Mouse (Mus musculus) urinary bladder, postnatal 10 days (tissue): ENCODE data around the gene Ptpn11.
A peak's percentile ranks its signal among the peaks of the same experiment; 100 is the strongest.
"Not testable (repeated sequence)": the region's sequence is repeated elsewhere in the genome, so short reads cannot be mapped to it uniquely, and the experiment has no call there.

Experiments used
- DNase-seq: peaks from one replicate; pipeline ENCODE4 v3.0.0; 2022; ENCODE audit warnings: low spot score

Gene Ptpn11

DNA sequence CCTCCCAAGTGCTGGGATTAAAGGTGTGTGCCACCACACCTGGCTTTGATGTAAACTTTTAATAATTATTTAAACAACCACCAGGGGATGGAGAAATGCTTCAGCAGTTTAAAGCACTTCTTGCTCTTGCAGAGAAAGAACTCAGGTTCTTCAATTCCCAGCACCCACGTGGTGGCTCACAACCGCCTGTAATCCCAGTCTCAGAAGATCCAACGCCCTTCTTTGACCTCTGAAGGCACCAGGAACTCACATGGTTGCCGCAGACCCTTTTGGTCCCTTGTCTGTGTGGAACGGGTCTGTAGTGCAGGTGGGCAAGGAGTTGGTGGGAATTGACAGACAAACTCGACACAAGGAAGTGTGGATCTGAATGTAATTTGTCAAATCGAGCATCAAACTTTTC is 23.5 kb upstream of the Ptpn11 start:
- no peak for DNase-seq

DNA sequence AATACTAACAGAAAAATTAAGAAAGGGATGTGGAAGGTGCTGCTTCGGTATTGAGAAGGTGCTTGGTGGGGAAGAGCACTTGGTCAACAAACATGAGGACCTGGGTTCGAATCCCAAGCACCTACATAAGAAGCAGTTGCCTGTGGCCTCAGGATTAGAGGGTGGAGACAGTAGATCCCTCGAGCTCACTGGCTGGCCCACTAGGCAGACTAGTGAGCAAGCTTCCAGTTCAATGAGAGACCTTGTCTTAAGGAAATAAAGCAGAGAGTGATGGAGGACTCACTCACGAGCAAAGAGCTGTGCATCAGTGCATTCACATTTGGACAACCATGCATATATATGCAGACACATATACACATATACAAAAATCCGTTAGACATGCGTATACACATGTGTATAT is 20.9 kb upstream of the Ptpn11 start:
- no peak for DNase-seq

DNA sequence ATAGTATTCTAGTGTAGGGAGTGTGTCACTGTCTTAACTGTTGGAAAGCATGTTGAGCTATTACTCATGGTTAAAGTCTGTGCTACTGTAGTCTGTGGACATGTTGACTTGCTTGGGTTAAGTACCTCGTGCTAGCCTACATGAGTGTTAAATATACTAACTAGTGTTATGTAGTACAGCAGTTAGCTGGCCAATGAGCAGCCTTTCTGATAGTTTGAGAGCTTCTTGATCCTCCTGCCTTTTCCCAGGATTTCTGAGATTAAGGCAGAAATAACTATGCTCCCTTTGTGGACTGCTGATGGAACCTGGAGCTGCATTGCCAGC is 19.4 kb upstream of the Ptpn11 start:
- no peak for DNase-seq

DNA sequence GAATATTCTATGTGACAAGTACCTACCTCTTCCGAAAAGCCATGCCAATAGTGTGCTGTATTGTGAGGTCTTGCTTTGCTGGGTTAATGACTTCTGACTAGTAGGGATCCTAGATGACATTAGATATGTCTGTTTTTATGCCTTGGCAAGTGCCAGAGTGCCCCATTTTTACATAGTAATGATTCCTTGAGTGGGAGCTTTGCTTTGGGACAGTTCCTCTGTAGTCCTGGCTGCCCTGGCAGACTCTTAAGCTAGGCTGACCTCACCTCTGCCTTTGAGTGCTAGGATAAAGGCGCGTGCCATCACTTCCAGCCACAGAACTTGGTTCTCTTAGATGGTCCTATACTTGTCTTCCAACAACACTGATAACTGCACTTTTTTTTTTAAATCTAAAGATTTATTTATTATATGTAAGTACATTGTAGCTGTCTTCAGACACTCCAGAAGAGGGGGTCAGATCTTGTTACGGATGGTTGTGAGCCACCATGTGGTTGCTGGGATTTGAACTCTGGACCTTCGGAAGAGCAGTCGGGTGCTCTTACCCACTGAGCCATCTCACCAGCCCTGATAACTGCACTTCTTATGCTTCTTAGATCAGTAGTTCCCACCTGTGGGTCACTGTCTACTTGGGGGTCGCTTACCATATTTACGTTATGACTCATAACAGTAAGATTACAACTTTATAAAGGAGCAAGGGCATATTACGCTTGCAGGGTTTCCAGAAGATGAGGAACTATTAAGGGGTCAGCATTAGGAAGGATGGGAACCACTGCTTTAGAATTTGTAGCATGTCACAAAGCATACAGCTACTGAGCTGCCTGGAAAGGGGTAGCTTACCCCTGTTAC is 18.8 kb upstream of the Ptpn11 start:
- no peak for DNase-seq

DNA sequence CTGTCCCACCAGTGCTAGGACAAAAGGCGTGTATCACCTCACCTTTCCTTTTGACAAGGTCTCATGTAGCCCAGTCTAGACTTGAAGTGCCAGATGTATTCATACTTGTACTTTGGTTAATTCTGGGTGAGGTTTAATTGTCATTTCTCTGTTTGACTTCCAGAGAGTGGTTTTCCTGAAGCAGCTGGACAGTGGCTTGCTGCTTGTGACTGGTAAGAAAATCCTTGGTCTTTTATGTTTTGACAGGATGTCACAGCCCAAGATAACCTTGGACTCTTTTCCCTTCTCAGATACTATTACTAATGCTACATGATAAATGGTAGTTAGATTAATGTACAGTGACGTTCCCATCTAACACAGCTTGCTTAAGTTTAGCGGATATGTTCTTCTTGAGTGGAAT is 15.8 kb upstream of the Ptpn11 start:
- no peak for DNase-seq

DNA sequence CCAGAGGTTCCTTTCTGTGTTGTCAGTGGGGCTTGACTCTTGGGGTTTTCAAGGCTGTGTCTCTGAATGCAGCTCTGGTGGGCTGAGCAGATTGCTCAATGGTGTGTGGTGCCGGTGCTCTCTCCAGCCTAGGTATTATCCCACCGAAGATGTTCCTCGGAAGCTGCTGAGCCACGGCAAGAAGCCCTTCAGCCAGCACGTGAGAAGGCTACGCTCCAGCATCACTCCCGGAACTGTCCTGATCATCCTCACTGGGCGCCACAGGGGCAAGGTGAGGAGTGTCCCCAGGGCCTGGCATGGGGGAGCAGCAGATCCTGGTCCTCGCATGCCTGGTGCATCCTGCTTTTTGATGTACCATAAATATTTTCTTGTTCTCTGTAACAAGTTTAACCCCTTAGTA is 15.3 kb upstream of the Ptpn11 start:
- DNase-seq: no peak

DNA sequence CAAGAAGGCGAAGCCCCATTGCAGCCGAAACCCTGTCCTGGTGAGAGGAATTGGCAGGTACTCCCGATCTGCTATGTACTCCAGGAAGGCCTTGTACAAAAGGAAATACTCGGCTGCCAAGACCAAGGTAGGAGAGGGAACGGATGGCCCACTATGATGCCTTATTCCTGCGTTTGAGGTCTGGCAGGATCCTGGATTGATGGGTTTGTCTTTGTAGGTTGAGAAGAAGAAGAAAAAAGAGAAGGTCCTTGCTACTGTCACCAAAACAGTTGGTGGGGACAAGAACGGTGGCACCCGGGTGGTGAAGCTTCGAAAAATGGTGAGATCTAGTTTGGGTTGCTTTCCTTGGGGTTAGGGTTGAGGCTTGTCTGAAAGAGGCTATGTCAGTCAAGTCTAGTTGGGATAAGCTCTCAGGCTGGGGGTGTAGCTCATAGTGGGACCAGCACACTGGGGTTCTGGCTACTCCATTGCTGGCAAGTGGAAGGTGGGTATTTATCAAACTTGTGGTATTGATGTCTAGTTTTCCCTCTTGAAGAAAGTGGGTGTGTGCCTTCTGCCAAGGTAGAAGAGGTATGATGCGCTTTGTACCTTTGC is 14.4 kb upstream of the Ptpn11 start:
- DNase-seq: not testable (repeated sequence)

DNA sequence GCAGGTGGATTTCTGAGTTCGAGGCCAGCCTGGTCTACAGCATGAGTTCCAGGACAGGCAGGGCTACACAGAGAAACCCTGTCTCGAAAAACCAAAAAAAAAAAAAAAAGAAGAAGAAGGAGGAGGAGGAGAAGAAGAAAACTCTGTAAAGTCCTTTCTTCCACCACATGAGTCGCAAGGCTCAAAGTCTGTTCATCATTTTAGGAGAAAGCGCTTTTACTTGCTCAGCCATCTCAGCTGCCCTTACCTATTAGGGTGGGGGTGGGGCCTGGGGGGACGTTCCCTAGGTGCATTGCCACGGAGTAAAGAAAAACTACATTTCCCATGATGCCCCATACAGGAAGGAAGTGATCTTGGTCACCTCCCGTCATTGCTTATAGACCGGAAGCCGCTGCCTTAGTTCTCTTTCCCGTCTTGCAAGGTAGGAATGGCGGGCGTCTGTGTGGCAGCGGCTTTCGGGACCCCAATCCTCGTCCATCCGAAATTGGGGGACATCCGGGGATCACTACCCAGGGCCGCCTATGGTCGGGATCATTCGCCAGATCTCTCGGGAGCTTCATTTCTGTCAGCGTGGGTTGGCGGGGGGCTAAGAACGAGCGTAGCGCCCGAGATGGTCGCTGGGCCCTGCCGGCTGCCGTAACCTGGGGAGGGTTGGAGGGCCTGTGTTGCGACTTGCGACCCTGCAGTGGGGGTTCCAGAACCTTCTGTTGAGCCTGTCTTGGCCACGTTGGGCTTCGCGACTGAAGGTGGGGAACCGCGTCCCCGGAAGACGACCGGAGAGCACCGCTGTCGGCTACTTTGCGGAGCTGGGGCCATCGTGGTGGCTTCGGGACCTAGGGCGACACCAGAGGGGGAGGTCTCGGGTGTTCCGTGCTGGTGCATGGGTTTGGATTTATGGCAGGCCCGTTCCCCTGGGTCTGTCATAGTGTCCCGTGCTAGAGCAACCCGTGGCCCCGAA is 13.2 kb upstream of the Ptpn11 start, which contains the start of gene Rpl6:
Rpl6 (plus strand) TSS at position 350 of the 958 bp plus-strand sequence.
- peak; percentile 25 for DNase-seq

DNA sequence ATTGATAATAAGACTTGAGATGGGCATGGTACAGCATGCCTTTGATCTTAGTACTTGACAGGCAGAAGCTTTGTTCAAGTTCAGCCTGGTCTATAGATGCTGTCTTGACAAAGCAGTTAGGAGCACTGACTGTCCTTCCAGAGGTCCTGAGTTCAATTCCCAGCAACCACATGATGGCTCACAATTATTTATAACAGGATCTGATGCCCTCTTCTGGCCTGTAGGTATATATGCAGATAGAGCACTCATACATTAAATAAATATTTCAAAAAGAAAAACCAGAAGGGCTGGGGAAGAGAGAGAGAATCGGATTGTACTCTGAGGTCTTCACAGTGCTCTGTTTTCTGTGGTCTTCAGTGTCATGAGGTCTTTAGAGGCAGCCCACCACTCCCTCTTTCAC is 11.3 kb upstream of the Ptpn11 start:
- DNase-seq: no peak

DNA sequence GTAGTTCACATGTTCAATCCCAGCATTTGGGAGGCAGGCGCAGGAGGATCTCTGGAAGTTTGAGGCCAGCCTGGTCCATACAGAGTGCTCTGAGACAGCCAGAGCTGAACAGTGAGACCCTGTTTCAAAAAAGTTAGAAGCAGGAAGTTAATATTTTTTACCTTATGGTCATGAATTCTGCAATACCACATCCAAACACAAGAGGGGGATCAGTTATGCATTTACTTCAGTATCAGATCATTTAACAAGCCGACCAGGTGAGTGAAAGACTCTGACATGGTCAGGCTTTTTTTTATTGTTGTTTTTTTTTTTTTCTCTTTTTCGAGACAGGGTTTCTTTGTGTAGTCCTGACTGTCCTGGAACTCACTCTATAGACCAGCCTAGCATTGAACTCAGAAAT is 10.5 kb upstream of the Ptpn11 start:
- DNase-seq: no peak

DNA sequence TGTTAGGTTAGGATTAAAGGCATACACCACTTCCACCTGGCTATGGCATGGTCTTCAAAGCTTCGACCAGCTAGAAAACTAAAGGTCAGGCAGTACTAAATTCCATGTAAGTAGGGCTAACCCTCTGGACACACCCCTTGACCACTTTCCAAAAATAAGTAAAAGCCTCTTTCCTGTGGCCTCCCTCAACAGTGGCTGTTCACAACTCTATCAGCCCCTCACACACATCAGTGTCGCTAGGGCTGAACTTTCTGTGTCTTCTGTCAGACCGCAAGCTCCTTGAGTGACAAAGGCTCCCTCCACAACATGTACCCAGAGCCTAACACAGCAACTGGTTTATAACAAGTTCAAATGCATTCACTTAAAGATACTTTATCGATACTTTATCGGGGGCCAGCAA is 7.2 kb upstream of the Ptpn11 start:
- no peak for DNase-seq

DNA sequence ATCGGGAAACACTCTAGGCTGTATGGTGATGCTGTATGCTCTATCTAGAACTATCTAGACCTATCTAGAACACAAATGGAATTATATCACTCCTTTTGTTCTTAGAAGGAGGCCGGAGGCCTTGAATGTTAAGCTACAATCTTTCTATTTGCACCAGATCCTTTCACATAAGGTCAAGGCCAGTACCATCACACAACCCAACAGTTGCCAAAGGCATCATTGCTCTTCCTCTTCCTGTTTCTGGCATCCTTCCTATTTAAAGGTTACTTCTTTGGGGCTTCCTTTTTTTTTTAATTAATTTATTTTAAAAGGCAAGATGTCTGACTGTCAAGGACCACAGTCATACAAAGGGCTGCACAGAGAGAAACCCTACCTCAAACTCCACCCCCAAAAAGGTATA is 6.1 kb upstream of the Ptpn11 start:
- DNase-seq: no peak

DNA sequence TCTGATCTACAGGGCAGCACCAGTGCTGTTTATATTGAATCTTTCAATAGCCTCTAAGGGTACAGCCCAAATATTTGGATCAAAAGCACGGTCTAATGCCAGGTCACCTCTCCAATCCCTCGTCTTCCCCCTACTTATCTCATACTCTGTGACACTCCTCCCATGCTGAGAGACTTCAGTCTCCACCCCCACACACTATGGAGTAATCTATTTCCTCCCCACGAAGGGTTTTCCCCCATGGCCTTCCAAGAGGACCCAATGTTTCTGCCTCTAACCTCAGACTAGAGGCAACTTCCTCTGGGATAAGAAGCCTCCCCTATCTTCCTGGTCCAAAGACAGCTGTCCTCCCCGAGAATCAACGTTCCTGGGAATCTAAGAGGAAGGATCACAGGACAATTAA is 5.6 kb upstream of the Ptpn11 start:
- no peak for DNase-seq

DNA sequence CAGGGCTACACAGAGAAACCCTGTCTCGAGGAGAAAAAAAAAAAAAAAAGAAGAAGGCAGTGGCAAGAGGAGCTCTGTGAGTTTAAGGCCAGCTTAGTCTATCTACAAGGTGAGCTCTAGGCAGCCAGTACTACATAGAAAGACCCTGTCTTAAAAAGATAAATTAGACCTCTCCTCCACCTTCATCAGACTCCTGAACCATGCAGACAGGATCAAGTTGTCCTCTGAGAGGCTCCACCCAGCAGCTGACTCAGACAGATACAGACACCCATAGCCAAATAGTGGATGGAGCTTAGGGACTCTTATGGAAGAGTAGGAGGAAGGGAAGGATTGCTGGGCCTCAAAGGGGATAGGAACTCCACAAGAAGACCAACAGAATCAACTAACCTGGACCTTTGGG is 3.0 kb upstream of the Ptpn11 start:
- no peak for DNase-seq

DNA sequence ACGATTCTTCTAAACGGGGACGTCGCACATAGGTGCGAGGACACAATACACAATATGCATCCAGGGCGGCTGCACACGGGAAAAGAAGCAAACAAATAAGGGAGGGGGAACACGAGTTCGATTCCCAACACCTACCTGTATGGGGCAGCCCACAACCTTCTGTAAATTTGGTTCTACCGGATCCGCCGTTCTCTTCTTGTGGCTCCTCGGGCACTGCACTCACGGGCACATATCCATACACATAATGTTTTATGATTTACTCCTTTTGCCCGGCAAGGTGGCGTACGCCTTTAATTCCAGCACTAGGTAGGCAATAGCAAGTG is 348 bp upstream of the Ptpn11 start:
- DNase-seq: no peak

DNA sequence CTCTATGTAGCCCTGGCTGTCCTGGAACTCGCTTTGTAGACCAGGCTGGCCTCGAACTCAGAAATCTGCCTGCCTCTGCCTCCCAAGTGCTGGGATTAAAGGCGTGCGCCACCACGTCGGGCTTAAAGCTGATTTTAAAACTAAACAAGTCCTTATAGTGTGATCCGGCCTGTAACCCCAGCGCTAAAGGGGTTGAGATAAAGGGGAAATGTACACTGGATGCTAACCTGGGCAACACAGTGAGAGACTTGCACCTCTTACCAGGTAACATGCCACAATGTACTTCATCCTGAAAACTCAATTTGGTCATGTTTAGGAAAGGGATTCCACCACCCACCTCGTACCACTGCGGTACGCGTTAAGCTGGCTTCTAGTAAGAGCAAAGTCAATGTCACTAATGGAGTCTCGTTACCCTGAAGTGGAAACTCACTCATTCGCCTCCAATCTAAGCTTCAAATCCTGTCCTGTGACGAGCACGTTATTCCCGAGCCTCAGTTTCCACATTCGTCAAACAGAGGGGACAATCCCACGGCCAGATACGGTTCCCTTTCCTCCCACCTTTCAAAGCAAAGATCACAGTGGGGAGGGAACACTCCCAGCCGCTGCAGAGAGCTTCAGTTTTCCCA is 874 bp downstream of the Ptpn11 start:
- DNase-seq: no peak

DNA sequence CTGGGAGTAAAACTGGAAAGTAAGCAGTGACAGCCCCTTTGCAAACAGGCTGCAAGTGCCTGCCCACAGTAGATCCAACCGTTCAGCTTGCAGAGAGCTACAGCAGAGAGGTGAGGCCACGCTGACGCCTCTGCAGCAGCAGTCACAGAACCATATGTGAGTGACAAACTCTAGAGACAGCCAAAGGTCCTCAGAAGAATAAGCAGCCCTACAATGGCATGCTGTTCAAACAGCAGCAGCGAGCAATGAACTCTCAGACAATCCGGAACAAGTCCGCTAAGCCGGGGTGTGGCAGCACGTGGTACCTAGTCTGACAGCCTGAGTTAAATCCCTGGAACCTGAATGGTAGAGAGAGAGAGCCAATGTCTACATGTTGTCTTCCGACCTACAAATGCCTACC is 2.0 kb downstream of the Ptpn11 start:
- no peak for DNase-seq

DNA sequence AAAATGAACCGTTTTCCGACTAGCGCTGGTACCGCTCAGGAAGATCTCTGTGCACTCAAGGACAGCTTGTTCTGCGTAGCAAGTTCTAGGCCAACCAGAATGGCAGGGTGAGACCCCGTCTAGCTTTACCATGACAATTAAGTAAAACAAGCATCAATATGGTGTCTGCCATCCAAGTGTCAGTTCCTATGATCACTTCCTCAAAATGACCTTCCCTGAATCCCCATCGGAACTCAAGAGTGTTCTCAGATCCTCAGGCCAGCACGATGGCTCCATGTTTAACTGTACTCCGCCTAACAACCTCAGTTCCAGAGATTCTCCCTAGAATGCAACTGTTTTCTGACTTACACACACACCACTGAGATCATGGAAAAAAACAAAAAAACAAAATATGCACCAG is 2.9 kb downstream of the Ptpn11 start:
- DNase-seq: no peak

DNA sequence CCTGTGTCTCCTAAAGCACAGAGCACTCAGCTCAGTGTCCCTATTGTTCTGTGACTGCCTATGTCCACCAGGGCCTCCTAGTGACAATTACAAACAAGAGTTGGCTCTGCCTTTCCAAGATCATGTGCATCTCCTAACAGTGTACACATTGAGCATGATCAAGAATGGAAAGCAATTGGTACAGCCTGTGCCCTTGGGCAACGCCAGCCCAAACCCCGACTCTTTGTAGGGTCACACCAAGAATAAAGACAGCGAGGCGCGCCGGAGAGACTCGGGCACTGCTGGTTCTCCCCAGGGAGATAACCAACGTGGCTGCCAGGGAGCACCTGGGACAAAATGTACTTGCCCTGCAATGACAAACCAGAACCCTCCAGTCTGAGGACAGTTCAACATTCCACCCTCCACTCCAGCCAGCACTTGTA is 3.6 kb downstream of the Ptpn11 start:
- no peak for DNase-seq

DNA sequence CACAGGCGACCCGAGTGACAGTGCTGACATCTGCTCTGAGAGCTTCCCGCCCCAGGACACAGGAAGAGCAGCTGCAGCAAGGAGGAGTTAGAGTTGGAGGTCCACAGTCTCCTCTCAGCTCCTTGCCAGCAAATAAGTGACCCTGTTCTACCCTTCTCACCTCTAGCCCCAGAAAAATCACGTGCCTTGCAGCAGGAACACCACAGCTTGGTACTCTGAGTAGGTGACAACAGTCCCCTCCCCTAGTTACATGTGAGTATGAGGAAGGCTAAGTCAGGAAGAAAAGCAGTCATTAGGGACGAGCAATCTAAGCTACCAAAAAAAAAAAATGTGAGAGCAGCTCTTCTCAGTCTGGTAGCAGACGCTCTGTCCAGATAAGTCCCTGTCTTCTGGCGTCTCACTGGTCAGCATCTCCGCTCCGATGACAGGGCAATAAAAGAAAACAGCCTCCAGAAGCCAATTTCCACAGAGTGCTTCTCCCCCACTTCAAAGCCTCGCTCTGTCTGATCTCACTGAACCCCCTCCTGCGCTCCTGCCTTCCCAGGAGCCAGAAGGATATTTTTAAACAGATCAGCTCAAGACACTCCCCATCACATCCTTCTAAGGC is 6.1 kb downstream of the Ptpn11 start:
- DNase-seq: no peak

DNA sequence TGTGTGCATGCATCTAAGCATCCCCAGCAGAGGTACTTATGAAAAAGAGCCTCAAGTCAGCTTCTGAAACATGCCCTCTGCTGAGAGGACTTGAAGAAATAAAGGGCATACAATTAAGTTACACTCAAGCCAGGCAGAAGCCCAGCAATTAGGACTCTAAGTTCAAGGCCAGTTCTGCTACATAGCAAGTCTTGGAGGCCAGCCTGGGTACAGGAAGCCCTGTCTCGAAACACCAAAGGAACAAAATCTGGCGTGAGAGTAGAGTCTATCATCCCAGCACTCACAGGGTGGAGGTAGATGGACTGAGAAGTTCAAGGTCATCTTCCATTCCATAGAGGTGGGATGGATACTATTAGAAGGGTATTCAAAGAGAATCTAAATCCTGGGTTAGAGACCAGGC is 6.8 kb downstream of the Ptpn11 start:
- no peak for DNase-seq

DNA sequence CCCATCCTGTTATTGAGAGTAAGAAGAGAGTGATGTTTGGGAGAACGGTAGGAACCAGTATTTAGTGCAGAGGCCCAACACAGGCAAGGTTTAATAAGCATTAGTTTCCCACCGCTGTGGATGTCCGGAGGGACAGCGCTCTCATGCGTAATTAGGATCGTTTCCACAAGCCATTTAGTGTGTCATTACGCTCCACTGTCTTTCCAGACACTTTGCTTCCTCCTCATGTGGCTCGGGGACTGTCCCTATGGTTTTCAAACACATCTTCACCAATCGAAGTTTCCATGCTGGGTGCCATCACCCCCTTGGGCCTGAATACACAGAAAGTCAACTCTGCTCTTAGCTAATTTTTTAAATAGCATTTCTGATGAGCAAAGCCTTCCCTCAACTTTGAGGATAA is 7.9 kb downstream of the Ptpn11 start:
- DNase-seq: no peak
